Mouse (Mus musculus) left cerebral cortex, postnatal 10 days (tissue): ENCODE data around the gene Dapp1. TPM values are rescaled to one million over a fixed set of nuclear protein-coding genes. Genes with fewer than 3 reads are reported as not detected.
"Not testable (repeated sequence)": the region's sequence is repeated elsewhere in the genome, so short reads cannot be mapped to it uniquely, and the experiment has no call there.

Source experiments
- DNase-seq, 2 experiments: peaks; one replicate each; pipeline ENCODE4 v3.0.0; 2021 to 2022; ENCODE audit warnings: low spot score in 2 of 2, mixed read lengths in 1 of 2; ENCODE audit errors: extremely low spot score in 1 of 2
- intact Hi-C: fragments of 180-260 bp; cut with DNase I; formaldehyde crosslinking; loops from one replicate; pipeline ENCODE4 v1.15.1; 2025
- total RNA-seq, 2 experiments: library from RNA; stranded (reverse); gene quantifications; 2 replicates each; pipeline ENCODE4 v1.2.3; 2021

Dapp1 gene
- total RNA-seq, 2 experiments from 2014 or later, result 2.4 to 4.0 TPM

- intact Hi-C loops, result loop anchor here (5.0 kb wide), 1 partner anchor 211 kb away; no protein-coding TSS in a partner anchor
- DNase-seq, result no peak
These were observed 44.8 kb downstream of the Dapp1 start for GRCm38 (mm10) chr3:137936541-137936940.

- intact Hi-C loops, result loop anchor here (5.0 kb wide), 1 partner anchor 211 kb away; no protein-coding TSS in a partner anchor
- DNase-seq, result no peak
These were observed 45.5 kb downstream of the Dapp1 start for GRCm38 (mm10) chr3:137935570-137936525.

- intact Hi-C loops, result no loop called here
These were observed 47.4 kb downstream of the Dapp1 start for GRCm38 (mm10) chr3:137933986-137934385.

GRCm38 (mm10) chr3:137932748-137933147, 48.6 kb downstream of the Dapp1 start:
- DNase-seq, result no peak
- intact Hi-C loops, result no loop called here

More at GRCm38 (mm10) chr3:137933986-137934385, 47.4 kb downstream of the Dapp1 start:
- DNase-seq, result no peak

GRCm38 (mm10) chr3:137929940-137930339, 51.4 kb downstream of the Dapp1 start:
- no peak for DNase-seq
- intact Hi-C loops, result no loop called here

GRCm38 (mm10) chr3:137927010-137927409, 54.3 kb downstream of the Dapp1 start:
- intact Hi-C loops, result no loop called here
- DNase-seq, result no peak

DNA sequence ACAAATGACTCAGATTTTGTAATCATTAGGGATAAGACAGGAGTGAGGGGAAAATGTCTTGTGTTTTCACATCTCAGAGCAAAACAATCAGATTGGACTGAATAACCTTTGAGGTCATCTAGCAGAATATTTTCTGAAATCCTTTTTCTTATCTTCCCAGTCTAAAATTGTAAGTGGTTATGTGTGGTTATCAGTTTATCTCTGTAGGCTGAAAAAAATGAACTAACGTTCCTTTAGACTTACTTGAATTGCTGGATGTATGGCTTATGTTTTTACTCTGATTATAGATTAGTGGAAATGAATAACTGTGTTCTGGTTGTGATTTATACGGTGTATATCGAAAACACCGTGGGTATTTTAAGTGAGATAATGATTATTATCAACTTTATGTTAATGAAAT, 60.8 kb downstream of the Dapp1 start:
- intact Hi-C loops, result no loop called here
- no peak for DNase-seq

DNA sequence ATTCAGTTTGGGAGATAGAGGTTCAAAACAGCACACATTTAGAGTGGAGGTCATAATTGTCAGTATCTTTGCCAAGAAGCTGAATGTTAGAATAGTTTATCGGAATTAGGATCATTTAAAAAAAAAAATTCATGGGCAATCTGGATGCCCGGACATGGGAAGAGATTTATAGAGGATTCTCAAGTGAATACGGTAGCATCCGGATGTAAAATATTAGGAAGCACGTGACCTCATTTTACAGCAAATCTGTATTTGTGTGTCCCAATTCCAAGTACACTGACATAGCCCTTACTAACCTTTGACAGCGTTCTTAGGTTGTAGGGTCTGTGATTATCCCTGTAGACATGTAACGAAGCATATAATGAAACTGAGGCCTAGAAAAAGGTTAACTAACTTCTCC, 61.9 kb downstream of the Dapp1 start:
- intact Hi-C loops, result loop anchor here (5.0 kb wide), 1 partner anchor 52 kb away; the partner anchor contains the start of gene Dnajb14

DNA sequence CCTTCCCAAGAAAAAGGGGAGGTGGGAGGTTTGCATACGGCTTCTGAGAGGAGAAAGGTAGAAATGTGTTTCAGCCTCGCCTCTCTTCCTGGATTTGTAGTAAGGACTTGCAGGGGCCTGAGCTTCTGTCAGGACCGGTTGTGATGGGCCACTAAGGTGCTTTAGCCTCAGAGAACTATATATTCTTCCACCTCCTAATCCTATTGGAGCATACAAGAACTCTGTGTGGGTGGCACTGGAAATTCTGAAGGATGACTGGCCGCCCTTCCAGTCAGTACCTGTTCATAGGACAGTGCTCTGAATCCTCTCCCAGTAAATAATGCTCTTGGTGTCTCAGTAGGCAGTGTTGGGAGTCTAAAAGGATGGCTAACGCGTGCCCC, 62.4 kb downstream of the Dapp1 start:
- intact Hi-C loops, result loop anchor here (5.0 kb wide), 1 partner anchor 52 kb away; the partner anchor contains the start of gene Dnajb14
- peak in 1 of 2 experiments; percentile 13 for DNase-seq

More for the DNA sequence above, 61.9 kb downstream of the Dapp1 start:
- DNase-seq, result no peak

- peak; percentile 83 to 90 for DNase-seq
- intact Hi-C loops, result loop anchor here (5.0 kb wide), 1 partner anchor 51 kb away; the partner anchor contains the start of gene Dnajb14
These were observed 63.0 kb downstream of the Dapp1 start, which contains the start of gene Lamtor3 for GRCm38 (mm10) chr3:137918172-137918931. Gene Lamtor3 (plus strand): TSS chr3:137918506.

DNA sequence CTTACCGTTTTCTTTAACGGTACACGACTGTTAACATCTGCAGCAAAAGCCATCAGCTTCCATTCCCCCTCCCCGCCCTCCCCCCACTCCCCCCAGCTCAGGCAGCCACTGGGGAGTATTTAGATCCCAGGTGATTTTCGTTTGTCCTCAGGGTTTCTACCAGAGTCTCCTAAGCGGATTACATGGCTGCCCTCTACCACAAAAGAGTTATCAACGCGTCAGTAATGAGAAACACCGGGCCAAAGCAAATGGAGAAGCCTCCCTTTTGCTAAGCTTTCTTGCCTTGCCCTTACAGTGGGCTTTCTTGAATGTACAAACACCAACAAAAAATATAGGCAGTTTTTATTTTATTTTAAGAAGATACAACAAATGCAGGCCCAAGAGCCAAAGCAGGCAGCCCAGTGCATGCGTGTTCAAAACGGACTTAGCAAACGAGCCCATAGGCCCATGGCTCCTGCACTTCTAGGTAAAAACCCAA, 63.6 kb downstream of the Dapp1 start:
- intact Hi-C loops, result loop anchor here (5.0 kb wide), 1 partner anchor 50 kb away; the partner anchor contains the start of gene Dnajb14
- DNase-seq, result no peak

- intact Hi-C loops, DNase-seq: not testable (repeated sequence)
These were observed 66.8 kb downstream of the Dapp1 start for GRCm38 (mm10) chr3:137914567-137914966.

- DNase-seq, result no peak
- intact Hi-C loops, result no loop called here
These were observed 68.3 kb downstream of the Dapp1 start for GRCm38 (mm10) chr3:137913093-137913492.

DNA sequence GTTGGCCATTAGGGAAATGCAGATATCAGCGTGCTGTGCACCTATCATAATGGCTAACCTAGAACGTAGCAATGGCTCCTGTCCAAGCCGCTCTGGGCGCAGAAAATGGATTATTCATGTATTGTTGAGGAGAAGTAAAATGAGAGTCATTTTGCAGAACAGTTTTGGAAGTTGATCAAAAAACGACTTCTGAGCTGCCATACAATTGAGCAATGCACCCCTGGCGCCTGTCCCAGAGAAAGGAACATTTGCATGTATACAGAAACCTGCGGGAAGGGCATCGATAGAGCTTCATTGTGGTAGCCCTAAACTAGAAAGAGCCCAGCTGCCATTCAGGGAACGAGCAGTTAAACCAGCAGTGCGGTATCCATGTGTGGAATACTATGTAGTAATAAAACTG, 81.2 kb downstream of the Dapp1 start:
- intact Hi-C loops, result no loop called here

DNA sequence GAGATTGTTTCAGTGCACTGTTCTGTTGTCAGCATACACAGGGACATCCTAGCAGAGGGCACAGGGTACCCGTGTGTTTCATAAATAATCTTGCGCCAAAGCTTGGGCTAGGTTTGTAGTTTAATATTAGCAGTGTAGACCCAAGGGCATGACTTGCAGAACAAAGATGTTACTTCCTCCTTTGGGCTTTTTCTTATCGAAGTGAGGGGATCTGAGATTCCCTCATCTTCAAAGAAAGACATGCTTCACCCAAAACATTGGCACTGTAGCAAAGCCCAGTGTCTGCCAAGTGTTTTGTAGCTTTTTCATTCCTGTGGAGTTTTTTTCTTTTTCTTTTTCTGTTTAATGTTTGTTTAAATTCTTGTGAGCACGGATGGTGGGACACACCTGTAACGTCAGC, 83.7 kb downstream of the Dapp1 start:
- intact Hi-C loops, result no loop called here
- DNase-seq, result no peak

More for the DNA sequence above, 81.2 kb downstream of the Dapp1 start:
- no peak for DNase-seq

DNA sequence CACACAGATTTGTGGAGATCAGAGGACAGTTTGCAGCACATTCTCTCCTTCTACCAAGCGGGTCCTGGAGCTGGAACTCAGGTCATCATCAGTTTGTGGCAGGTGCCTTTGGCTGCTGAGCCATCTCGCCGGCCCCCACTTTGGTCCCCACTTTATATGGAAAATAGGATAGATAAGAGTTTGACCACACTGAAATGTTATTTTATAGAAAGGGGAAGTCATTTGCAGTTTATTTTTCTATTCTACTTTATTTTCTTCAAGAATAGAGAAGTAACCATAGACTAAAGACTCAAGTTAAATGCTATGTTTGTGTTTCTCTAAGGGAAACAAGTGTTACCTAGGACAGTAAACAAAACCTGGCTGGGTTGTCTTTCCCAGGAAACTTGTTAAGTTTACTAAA, 84.5 kb downstream of the Dapp1 start:
- no peak for DNase-seq
- intact Hi-C loops, result no loop called here

DNA sequence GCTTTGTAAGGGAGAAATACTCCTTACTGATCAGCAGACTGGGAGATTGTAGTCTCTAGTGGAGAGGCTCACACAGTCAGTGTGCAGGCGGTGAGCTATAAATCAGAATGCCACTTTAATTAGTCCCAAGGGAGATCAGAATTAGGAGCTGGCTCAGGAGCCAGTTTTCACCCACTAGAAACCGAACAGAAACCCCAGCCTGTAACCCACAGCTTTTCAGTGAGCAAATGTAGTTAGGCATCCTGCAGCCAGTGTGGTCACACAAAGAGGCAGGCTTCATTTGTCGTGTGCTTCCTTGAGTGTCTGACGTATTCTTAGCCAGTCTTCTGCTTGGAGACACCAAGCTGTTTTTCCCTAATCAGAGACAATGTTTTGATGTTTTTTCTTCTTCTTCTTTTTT, 85.0 kb downstream of the Dapp1 start:
- intact Hi-C loops, result no loop called here
- DNase-seq, result no peak

DNA sequence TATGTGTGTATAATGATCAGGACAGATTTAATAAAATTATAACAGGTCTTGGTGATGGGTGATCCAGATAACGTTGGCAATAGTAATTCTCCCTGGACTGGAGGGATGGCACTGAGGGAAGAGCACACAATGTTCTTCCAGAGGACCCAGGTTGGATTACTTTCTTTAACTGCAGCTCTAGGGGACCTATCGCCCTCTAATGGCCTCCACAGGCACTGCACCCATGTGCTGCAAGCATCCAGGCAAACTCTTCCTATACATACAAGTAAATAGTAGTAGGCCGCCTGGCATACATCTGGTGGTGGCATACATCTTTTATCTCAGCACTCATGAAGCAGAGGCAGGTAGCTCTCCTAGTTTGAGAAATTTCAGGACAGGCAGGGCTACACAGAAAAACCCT, 86.1 kb downstream of the Dapp1 start:
- intact Hi-C loops, result no loop called here
- DNase-seq, result no peak

DNA sequence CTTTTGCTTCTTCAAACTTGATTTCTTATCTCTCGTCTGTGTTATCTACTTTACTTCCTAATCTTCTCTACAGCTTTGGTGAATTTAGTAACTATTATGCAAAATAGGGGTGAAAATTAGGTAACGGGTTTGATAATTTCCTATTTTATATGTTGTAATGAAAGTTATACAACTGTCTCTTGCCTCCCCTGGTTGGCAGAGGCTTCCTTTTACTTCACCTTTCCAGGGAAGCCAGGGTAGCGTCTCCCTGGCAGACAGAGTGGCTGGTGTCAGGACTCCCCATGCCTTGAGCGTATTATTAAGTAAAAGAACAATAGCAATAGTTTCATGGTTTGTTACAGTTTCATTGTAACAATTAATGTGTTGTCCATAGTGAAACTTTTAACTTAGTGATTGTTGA, 87.6 kb downstream of the Dapp1 start:
- DNase-seq, result no peak
- intact Hi-C loops, result no loop called here
